Mouse (Mus musculus): ENCODE measurements around the gene Fcna.

Gene Fcna

DNA sequence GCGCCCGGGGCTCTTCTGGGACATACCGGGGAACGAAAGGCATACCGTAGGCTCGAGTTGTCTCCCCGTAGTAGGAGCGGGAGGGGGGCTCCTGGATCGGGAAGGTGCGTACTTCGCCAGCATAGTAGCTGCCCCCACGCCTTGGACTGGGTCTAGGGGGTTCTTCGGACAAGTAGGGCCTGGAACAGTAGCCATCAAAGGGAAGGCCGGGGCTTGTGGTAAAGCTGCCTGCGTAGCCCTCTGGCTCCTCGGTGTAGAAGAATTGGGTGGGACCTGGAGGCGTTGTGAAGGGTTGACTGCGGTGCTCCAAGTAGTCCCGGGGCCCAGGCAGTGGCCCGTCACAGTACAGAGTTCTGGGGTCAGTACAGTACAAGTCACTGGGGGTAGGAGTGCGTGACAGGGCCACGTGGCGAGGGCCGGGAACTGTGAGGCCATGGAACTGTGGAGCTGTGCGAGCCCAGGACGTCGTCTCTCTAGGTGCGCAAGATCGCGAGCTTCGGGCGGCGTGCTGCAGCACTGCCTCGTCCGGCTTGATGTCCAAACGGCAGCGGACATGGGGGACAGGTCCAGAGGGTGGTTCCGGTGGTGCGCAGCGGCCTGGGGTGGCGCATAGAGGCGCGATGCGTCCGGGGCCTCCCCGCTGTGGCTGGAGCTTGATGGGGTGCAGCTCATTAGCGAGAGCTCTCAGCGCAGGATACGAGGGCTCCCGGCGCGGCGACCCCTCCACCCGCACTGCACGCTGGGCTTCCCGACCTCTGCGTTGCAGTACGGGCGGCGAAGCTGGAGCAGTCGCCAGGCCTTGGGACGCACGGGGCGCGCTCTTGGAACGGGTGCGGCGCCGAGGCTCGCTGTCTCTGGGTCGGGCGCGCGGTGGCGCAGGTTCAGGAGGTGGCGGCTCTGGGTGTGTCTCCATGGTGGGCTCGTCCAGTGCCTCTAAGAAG lies 48.8 kb downstream of the Fcna start:
- DNase-seq (ENCODE audit: low read depth, low spot score): peak; percentile 40

DNA sequence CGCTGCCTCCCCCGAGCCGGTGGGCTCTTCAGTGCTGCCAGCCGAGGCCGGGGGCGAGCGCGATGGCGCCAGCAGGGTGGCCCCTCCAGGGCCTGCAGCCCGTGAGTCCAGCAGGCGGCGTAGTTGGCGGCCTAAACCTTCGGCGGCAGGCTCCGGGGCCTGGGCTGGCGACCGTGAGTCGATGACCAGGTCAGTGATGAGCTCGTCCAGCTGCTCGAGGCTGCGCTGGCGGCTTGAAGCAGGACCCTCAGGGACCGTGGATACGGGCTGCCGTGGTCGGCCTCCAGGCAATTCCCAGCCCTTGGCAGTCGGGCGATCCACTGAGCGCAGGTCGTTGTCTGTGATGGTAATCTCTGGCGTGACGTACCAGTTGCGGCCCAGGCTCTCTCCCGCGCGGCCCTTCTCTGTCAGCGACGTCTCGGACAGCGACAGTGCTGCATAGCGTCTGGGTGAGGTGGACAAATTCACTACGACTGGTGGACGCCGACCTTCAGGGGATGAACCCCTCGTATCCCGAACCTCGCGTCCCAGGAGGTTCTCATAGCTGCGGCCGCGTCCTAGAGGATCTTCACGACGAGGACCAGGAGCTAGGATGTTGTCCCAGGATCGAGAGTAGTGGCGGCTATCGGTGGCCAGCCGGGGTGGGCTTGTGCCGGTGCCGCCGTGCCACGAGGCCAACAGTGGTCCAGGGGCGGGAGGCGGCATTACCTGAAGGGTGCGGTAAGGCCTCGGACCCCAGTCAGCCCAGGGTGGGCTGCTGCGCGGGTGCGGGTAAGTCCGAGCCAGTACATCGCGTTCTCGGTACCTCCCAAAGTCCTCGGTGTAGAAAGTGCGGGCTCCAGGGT lies 49.7 kb downstream of the Fcna start:
- peak; percentile 50 for DNase-seq (ENCODE audit: low read depth, low spot score)

DNA sequence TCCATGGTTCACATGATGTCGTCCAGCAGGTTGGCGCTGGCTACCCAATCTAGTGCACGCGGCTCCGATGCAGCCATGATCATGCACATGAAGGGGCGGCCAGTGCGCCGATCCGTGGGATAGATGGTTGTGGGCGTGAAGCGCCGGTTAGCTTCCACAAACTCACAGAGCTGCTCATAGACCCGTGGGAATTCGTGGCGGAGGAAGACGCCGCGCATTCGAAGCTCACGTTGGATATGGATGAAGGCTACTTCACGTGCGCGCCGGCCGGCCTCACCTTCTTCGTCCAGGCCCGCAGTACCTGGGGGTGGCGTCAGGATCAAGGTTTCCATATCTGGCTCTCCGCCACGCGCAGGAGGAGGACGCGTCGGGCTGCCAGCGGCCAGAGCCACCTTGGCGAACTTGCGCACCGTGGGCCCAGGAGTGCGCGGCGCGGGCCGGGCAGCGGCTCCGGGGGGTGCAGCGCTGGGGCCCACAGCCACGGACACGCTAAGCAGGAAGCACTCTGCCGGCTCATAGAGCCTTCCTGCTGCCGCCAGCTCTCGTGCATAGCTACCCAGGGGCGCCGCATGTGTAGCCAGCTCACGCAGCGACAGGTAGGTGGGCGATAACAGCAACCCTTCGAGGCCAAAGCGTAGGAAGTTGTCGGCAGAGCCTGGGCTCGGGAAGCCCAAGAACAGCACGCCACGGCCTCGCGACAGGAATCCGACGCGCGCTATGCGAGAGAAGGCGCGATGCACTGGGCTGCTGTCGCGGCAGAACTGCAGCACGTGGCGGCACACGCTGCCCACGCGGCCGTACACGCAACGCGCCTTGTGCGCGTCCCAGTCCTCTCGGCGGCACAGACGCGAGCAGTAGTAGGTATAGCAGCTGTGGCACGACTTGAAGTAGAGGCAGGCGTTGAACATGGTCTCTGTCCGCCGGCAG lies 50.6 kb downstream of the Fcna start:
- peak; percentile 66 for DNase-seq (ENCODE audit: low read depth, low spot score)

DNA sequence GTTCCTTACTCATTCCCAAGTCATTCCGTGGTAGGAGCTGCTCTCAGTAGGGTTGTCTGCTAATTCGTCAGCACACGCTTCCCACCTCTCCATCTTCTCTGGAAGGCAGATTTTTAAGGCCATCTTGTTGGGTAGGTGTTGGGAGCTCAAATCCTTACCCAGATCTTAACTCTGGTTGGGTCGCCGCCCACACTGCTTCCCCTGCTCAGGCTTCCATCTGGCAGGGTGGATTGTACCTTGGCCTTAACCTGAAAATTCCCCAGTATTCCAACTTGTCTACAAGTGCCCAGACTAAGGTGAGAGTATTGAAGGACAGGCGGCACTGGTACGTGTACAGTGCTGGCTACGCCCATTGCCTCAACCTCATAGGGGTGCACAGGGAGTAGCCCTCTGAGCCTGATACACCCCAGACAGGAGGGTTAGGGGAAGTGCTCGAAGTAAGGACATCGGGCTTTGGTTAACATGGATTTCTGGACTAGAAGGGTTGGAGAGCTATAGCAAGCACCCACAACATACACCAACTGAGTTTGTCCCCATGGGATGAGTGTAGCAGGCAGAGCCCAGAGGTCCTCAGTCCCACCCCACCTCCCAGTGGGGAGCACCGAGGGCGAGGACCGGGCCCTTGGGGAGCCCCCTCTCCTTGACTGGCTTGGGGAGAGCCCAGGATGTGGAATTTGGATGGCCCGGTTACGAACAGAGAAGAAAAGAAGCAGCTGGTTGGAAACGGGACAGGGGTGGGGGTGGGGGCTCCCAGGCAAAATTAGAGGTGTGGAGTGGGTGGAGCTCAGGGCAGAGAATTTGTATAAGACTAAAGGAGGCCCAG lies 51.6 kb downstream of the Fcna start:
- DNase-seq (ENCODE audit: low read depth, low spot score): no peak

DNA sequence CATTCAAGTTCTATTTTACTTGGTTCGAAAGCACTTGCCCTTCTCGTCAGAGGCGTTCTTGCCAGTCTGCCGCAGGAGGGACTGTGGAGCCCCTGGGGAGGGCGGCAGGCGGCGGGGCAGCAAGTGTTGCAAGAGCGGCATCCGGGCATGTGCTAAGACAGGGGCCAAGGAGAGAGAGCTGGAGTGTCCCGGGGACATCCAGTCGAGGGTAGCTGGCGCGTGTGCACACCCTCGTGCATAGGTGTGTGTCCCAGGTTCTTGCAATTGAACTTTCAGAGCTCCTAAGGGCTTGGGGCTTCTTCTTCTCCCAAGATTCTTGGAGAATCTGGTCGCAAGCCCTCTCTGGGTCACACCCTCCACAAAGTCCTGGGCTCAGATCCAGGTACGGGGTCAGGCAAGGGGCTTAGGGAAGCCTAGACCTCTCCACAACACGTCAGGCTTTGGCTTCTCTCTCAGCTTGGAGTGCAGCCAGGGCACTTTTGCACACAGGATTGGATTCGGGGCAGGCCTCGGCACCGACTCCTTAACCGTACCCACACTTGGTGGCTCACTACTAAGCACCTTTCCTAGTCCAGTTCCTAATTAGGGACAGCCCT lies 52.3 kb downstream of the Fcna start:
- peak; percentile 60 for DNase-seq (ENCODE audit: low read depth, low spot score)

Data from CD4-positive, CD25-positive, alpha-beta regulatory T cell, adult 2 months (primary cell).